Mouse (Mus musculus): Measurements from ENCODE around the gene Mpzl2.

Mpzl2 gene

DNA sequence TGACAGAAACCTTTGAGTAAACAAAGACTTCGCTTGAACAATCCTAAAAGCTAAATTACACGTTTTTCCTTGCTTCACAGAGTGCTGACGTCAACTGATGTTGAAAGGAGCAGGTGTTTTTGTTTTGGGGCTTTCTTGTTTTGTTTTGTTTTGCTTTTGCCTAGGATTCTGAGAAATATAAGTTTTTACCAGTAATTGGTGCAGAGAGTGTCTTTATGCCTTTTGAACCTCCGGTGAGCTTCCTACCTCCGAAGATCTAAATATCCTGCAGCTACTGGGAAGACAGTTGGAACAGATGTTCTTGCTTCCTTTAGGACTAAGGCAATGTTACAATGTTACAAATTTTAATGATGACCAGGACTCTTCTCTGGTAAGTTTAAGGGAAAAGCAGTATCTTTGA lies at the start of gene Mpzl2:
Mpzl2 (plus strand) TSS at position 301 of the 400 bp plus-strand sequence.
- DNase-seq (ENCODE audit: low spot score): no peak

DNA sequence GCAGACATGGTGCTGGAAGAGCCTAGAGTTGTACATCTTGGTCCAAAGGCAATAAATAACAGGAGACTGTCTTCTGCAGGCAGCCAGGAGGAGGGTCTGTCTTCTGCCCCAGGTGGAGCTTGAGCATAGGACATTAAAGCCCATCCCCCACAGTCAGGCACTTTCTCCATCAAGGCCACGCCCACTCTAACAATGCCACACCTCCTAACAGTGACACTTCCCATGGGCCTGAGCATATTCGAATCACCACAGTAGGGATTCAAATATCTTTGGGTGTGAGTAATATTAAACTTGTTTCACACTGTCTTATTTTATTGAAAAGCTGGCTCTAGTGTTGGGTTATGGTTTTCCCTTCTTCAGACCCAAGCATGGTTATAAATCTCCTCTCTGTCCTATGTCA lies 47.8 kb upstream of the Mpzl2 start:
- DNase-seq (ENCODE audit: low spot score): no peak

DNA sequence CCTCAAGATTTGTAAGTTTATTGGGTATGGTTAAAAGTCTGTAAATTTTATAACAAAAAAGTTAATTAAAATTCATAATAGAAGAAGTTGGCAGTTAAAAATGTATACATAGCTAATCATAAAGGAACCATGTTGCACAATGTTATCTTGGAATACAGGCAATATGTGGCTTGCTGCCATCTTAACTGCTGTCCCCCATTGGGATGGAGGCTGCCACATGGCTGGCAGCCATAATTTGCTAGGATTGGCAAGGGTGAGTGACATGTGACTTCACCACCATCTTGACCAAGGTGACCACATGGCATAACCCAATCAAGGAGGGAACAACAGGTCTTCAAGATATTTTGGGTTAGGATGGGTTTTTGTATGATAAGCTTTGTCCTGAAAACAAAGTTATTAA lies 47.3 kb upstream of the Mpzl2 start:
- no peak for DNase-seq (ENCODE audit: low spot score)

DNA sequence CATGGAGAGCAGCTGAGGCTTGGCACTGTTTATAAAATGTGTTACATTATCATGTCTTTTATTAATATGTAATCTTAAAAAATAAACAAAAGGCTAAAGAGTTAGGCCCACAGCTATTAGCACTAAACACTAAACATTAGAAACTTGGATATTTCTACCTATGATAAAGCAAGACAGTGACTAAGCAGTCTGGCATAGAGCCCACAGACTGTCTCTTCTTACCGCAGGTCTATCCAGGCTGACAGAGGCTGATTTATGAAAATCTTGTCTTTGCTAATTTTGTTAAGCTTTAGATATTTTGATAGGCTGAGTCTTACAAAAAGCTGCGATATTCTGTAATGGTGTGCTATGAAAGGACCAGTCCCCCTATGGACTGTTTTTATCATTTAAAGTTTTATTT lies 46.3 kb upstream of the Mpzl2 start:
- DNase-seq (ENCODE audit: low spot score): no peak

DNA sequence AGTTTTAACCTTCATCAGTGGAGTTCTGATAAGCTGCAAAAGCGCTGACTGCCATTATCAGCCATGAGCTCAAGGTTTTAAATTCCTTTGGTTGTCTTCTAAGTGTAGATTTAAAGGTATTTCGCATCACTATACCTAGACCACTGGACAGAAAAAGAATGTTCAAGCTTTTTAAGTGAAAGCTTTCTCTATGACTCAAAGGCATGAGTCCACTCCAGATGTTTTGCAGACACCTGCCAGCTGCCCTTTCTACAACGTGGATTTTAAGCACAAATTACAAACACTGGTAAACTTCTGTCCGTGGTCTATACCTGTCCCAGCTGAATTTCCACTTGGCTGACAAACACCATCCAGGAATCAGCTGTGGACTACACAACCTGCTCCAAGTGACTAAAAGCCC lies 44.6 kb upstream of the Mpzl2 start:
- DNase-seq (ENCODE audit: low spot score): no peak

DNA sequence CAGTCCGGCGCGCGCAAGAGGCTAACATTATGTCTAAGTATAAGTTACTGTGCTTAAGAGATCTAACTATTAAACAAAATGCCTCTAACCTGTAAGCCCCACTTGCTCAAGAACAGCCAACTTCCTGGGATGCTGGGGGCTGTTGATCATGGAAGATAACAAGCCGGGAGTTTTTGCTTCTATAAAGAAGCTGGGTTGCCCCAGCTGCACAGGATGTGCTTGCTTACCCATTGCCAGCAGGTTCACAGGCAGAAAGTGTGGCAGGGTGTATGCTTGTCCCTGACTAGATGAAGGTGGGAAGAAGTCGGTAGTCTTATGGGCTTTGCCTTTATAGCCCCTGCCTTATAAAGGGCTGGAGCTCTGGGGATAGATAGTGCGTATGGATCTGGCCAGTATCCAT lies 43.0 kb upstream of the Mpzl2 start:
- DNase-seq (ENCODE audit: low spot score): no peak

DNA sequence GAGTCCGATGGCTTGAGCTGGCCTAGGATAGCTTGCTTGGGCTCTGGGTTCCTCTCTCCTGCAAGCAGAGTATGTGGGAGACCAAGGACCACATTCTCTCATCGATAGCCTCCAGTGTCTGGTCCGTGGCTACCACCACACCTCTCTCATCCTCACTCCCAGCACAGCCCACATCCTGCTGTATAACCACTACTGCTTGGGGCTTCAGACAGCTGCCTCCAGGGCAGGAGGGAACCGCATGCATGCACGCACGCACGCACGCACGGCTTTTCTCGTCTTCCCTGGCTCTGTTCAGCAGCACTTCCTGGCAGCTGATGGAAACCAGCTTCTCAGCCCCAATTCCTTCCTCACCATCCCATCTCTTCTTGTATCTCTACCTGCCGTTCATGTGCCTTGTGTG lies 41.5 kb upstream of the Mpzl2 start:
- DNase-seq (ENCODE audit: low spot score): no peak

DNA sequence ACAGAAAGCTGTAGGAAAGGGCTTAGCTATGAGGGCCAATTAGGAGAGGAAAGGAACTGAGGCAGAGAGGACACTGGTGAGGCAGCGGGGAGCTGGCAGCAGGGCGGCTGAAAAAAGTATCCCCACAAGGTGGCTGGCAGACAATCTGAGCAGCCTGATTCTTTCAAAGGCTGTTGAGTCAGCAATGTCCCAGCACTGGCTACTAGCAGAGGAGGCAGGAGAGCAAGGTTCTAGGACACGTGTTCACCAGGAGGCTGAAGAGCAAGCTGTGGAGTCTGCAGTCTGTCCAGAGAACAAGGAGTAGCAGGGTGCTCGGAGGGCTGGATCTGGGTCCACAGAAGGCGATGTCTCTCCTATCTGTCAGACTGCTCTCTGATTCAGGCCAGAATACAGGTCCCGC lies 40.4 kb upstream of the Mpzl2 start:
- DNase-seq (ENCODE audit: low spot score): no peak

DNA sequence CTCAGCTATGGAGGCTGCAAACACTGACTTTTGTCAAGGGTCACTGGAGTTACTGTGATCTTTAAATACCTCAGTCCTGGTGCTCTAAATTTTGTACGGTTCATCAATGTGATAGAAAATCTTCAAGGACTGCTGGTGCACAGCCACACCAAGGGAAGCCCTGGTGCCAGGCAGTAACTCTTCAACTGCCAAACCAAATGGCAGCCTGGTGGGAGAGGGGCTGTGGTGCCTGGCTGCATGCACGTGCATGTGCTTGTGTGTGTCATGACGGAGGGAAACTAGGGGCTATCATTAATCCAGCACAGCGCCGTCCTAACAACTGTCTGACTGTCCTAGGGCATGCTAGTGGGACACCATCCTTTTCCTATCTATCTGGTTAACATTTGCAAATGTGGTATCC lies 39.8 kb upstream of the Mpzl2 start:
- no peak for DNase-seq (ENCODE audit: low spot score)

DNA sequence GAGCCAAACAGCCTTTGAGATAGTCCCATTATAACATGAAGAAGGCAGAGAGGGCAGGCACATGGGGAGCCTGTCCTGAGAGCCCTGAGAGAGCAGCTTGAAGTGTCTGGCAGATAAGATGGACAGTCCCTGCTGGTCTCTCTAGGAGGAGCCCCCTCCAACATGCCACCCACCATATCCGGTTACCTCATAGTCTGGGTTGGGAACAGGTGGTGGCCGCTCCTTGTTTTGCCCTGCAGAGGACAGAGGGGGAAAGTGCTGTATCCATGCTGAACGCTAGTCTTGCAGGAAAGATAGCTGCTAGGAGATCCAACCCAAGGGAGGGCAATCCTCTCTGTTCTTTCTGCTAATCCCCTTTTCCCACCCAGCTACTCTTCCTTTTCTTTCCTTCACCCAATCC lies 39.4 kb upstream of the Mpzl2 start:
- no peak for DNase-seq (ENCODE audit: low spot score)

DNA sequence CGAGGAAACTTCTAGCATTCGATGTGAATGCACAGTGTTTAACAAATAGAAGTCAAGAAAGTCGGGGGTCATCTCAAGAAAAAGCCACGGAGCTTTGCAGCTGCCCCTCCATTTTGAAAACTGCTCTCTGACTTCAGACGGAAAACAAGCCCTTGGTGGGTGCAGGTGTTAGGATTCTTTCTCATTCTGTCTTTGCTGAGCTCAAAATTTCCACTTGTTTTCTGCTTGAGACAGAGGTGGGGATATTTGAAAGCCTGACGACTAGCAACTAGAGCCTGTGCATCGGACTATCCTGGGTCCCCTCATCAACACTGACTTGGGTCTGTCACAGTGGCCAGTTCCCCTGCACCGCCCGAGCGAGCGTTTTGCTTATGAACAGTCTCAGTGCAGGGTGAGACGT lies 32.2 kb upstream of the Mpzl2 start:
- DNase-seq (ENCODE audit: low spot score): no peak

DNA sequence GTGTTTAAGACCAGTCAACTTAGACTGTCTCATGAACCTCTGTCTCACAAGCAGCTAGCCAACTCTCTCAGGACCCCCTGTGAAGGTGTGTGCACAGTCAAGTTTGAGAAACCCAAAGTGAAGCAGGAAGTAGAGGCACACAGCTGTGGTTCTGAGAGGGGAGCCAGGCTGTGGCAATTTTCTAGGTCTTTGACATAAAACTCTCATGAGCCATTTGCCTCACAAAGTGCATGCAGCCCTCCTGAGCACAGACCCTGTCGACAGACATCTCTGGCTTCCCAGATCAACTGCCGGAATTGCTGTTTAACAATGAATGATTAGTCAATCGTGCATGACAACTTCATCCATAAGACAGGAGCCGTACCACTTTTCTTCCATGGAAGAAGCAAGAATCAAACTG lies 31.3 kb upstream of the Mpzl2 start:
- no peak for DNase-seq (ENCODE audit: low spot score)

DNA sequence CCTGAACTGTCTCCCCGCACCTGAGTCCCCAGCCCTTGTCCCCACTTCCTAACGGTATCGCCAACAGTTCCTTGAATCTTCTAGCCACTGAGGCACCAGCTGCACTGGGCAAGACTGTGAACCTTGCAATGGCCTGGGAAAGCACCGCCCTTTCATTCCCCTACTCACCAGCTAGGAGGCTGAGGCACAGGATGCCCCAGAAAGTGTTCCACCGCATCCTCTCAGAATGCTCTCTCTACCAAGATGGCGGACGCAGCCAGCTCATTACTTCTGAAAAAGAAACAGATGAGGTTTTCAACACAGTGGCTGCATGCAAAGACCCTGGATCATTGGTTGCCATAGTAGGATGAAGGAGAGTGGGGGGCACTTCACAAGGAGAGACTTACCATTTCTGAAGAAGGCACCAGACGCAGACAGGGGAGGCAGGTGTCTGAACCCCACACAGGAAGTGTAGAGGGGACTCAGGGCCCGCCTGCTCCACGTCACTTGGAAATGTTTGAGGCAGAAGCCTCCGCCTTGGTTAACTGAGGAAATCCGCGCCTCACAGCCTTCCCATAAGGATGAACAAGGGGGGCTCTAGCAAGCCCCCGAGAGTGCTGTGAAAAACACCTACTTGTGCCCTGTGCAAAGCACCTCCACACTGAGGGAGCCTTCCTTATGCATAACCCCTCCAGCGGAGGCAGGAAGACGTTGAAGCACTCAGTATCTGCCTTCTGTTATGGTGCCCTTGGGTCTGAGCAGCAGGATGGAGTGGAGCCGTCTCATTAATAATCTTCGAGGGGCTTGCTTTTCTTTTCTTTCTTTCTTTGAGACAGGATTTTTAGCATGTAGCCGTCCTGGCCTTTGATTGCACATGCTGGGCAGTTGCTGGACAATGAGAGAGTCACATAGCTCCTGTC lies 30.2 kb upstream of the Mpzl2 start, which contains the start of gene Cd3e:
Cd3e (minus strand) TSS at position 448 of the 899 bp plus-strand sequence.
- no peak for DNase-seq (ENCODE audit: low spot score)

DNA sequence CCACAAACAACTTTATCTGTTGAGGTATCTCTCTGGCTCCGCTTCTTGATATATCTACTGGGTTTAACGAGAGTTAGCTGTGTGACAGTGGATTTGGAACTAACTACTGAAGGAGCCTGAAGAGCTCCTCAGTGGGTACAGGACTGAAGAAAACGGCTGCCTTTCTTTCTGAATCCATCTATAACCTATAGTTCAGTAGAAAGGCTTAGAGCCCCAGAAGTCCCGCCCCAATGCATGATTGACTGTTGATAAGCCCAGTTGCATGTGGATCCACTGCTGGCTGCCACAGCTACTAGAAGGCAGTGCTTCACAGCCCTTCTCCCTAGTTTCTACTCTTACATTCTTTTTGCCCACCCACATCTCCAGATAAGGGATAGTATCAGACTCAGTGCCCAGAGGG lies 29.1 kb upstream of the Mpzl2 start:
- no peak for DNase-seq (ENCODE audit: low spot score)

DNA sequence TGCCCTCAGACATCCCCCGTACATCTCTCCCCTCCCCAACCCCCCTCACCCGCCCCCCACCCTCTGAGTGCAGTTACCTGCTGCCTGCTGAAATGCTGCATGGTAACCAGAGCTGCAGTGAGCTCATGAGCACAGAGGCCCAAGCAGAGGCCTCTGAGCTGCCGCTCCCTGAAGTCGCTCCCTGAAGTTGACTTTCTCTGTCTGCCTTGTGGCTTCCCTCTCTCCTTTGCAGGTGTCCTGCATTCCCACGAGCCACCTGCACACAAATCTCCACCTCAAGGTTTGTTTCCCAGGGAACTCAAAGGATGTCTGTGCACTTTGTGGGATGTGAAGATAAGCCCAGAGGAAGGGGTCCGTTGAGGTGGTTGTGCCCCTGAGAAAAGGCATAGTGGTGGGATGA lies 28.3 kb upstream of the Mpzl2 start:
- no peak for DNase-seq (ENCODE audit: low spot score)

DNA sequence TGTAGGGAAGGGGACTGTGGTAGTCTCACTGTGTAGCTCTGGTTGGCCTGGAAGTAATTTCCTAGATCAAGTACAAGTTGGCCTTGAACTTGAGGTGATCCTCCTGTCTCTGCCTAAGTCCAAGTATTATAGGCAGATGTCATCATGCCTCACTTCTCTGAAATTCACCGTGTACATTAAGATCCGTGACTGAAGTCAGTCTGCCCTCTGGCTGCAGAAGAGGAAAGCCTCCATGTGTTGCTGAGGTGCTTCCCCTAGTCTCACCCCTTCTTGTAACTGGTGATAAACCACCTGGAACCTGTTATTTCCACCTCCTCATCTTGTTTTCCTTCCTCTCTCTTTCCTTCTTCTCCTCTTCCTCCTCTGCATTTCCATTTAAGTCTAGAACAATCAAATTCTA lies 24.7 kb upstream of the Mpzl2 start:
- no peak for DNase-seq (ENCODE audit: low spot score)

DNA sequence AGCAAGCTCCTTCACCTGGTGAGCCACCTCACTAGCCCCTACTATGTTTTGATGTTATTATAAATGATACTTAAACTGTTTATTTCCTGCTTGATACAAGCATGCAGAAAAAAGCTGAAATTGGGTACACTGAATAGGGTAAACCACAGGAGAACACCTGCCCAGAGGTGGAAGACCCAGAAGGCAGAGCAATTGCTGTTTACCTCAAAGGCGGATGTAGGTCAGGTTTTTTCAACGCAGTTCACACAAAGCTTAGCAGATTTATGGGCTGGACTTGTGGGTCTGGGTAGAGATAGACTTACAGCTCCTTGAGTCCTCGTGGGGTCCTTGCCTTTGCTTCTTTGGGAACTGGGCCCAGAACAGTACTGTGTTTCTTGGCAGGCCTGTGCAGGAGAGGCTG lies 23.8 kb upstream of the Mpzl2 start:
- DNase-seq (ENCODE audit: low spot score): no peak

DNA sequence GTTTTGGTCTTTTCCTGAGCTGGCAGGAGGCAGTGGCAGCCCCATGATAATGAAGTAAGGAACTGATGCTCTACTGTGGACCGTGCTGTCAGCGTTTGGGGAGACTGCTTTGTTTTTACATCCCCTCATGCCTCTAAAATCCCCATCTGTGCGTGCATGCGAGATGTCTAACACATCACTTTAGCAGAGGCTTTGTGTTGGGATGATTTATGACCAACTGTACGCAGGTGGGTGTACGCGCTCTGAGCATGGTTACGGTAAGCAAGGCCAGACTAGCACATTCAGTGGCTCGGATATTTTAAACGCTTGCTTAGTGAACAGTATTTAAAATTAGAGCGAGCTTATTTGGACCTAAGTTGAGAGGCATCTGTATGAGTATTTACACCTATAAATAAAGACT lies 21.6 kb upstream of the Mpzl2 start:
- no peak for DNase-seq (ENCODE audit: low spot score)

DNA sequence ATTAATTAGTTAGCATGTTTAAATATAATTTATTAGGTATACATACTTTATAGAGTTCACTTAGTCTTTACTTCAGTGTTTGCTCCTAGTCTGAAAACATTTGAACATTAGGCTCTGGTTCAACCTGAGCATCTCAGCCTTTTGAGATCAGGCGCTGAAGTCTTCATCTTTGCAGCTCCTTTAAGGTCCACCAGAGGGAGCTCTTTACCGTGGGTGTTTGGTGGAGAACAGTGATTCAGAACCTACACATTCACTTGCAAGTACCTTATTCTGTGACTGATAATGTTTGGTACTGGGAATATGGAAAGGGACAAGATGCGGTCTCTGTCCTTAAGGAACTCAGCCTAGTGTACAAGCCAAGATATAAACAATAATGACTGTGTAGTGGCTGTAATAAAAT lies 16.8 kb upstream of the Mpzl2 start:
- peak; percentile 65 for DNase-seq (ENCODE audit: low spot score)

DNA sequence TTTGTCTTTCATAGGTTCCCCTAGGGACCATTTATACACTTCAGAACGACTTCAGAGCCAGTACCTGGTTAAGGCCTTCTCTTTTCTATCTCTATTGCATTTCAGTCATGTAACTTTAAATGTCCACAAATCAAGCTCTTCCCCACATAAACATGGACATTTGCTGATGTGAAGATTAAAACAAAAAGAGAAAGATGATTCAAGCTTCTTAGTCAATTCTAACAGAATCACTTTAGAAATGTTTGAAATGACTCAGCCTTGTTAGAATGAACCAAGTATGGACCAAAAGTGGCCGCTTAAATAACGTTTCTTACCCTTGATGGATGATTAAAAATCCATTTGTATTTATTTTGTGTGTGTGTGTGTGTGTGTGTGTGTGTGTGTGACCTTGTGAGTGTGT lies 16.0 kb upstream of the Mpzl2 start:
- DNase-seq (ENCODE audit: low spot score): no peak

DNA sequence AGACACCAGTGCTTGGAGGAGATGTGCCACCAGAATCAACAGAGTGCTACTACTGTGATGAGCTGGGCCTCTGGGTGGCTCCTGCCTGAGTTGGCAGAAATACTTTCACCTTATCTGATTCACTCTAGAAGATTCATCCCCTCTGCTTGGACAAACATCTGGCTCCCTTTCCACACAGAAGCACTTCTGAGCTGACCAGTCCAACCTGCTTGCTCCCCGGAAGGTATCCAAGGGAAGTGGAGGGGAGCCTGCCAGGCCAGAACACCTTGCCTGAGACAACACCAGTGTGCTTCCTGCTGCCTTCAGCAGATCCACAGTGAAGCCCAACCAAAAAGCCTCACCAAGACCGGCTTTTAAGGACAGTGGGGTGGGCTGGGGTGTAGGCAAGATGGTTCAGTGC lies 15.4 kb upstream of the Mpzl2 start:
- no peak for DNase-seq (ENCODE audit: low spot score)

DNA sequence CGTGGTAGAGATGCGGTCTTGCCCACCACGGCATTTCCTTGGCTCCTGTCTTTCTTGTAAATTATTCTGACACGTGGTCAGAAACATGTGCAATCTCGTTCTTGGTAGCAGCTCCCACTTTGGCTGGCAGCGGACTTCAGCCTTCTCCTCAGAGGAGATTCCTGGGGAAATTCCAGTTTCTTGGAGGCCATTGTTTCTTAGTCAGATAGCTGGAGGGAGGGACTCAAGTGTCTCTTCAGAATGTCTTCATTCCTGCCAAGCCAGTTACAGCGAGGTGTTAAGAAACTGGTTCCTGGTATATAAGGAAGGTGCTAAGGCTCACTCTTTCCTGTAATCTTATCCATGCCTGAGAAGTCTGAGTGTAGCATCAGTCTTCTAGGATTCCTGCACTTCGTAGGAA lies 12.2 kb upstream of the Mpzl2 start:
- DNase-seq (ENCODE audit: low spot score): no peak

DNA sequence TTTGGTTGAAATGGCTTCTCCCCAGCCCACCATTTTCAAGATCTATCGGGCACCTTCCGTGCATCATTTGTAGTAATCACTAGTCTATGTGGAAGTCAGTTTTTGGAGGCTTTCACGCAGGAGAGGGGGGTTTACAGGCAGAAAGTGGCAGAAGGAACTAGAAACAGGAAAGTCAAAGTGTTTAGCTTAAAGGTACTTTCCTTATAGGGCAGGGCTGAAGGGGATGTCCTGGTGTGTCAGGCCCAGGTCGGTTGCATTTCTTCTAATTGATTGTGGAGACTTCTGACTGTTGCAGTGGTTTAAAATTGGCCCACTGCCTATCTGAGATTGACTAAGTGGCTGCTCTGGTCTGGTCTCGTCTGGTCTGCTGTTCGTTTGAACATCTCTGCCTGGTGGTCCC lies 9.3 kb upstream of the Mpzl2 start:
- DNase-seq (ENCODE audit: low spot score): no peak

DNA sequence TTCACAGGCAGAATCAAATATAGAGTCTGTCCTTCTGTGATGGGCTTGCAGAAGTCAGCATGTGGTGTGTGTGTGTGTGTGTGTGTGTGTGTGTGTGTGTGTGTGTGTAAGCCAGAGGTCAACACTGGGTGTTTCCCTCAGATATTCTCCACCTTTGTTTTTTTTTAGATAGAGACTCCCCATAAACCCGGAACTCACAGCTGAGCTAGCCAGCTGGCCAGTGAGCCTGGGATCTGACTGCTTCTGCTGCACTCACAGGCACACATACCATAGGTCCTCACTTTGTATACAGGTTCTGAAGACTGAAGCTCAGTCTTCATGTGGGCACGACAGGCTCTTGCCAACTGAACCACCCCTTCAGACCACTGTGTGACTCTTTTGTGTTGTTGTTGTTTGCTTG lies 7.3 kb upstream of the Mpzl2 start:
- no peak for DNase-seq (ENCODE audit: low spot score)

Data from lung, postnatal 25 days (tissue).